Mouse (Mus musculus) liver, embryonic 14.5 days (tissue): ENCODE results near the gene Acer1.

Experiments used
- CTCF ChIP-seq: IDR thresholded peaks from 2 replicates; pipeline ENCODE4 v1.5.1; 2016; ENCODE audit warnings: antibody characterized with exemption, low read depth, control low read depth
- EP300 ChIP-seq: IDR thresholded peaks from 2 replicates; pipeline ENCODE4 v1.6.1; 2016; ENCODE audit warnings: antibody characterized with exemption, low read depth

DNA sequence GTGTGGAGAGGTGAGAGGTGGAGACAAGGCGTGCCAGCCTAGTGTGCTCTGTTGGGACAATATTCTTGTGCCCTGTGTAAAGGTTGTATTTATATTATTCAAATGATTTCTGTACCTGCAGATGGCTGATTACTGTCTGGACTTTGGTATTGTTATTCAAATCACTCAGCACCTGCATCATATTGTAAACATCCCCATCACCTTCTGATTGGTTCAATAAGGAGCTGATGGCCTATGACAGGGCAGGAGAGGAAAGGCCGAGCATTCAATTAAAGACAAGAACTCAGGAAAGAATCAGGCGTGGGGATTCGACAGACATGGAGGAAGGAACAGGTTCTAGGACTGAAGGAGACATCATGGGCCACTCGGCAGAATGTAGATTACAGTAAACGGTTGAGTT, 18.3 kb downstream of the Acer1 start:
- TF ChIP-seq CTCF (no peak), EP300 (no peak)
